Mouse (Mus musculus): ENCODE data around the gene Dock2. TPM values are rescaled to one million over a fixed set of nuclear protein-coding genes. Genes with fewer than 3 reads are reported as not detected.

The Dock2 gene
- total and polyA plus RNA-seq, 2 experiments from 2014 or later, result 0.57 to 1.6 TPM

GRCm38 (mm10) chr11:34774636-34775035 is 9.1 kb downstream of the Dock2 start:
- Histone ChIP-seq H3K4me3 (ENCODE audit: low read depth, low read length) (no peak overlapping the region), H3K36me3 (ENCODE audit: insufficient read depth, low read length) (no peaks in the 10 kb centered on the region), H3K9ac (replicated peaks; ENCODE audit: low read length, poor library complexity, severe bottlenecking) (no peak overlapping the region), H3K4me2 (ENCODE audit: low read depth, low read length, poor library complexity, severe bottlenecking) (no peak overlapping the region), H3K27me3 (ENCODE audit: insufficient read depth, low read length) (no peaks in the 10 kb centered on the region), H3K9me3 (ENCODE audit: low read length) (no peaks in the 10 kb centered on the region), H3K27ac (ENCODE audit: low read depth, low read length) (no peak overlapping the region), H3K4me1 (ENCODE audit: insufficient read depth, low read length) (no peaks in the 10 kb centered on the region)
- TF ChIP-seq CTCF (IDR thresholded peaks at IDR 0.05), result peak; percentile 17; the same call in 1 of the 2 replicates
- ATAC-seq (ENCODE audit: low FRiP score) (no peak), DNase-seq (ENCODE audit: low spot score) (peak; percentile 25)
- 64% methylated on average over 2 of the region's 2 CpGs for WGBS

- H3K4me3 ChIP-seq (ENCODE audit: low read depth, low read length), result no peak overlapping the region
- no peak overlapping the region for H3K4me2 ChIP-seq (ENCODE audit: low read depth, low read length, poor library complexity, severe bottlenecking)
- H3K4me1 ChIP-seq (ENCODE audit: insufficient read depth, low read length), result no peaks in the 10 kb centered on the region
- H3K27me3 ChIP-seq (ENCODE audit: insufficient read depth, low read length), result no peaks in the 10 kb centered on the region
- DNase-seq (ENCODE audit: low spot score) (no peak), ATAC-seq (ENCODE audit: low FRiP score) (no peak)
- H3K27ac ChIP-seq (ENCODE audit: low read depth, low read length), result no peak overlapping the region
- H3K9me3 ChIP-seq (ENCODE audit: low read length), result no peaks in the 10 kb centered on the region
- no peak for TF ChIP-seq CTCF (IDR thresholded peaks at IDR 0.05)
- WGBS, result 92% methylated on average over 9 of the region's 9 CpGs
- H3K36me3 ChIP-seq (ENCODE audit: insufficient read depth, low read length), result no peaks in the 10 kb centered on the region
- H3K9ac ChIP-seq (replicated peaks; ENCODE audit: low read length, poor library complexity, severe bottlenecking), result no peak overlapping the region
Observed at GRCm38 (mm10) chr11:34773304-34773895, 10.3 kb downstream of the Dock2 start.

- no peak overlapping the region for H3K27ac ChIP-seq (ENCODE audit: low read depth, low read length)
- TF ChIP-seq CTCF (IDR thresholded peaks at IDR 0.05), result no peak
- no peak overlapping the region for H3K9ac ChIP-seq (replicated peaks; ENCODE audit: low read length, poor library complexity, severe bottlenecking)
- no peaks in the 10 kb centered on the region for H3K27me3 ChIP-seq (ENCODE audit: insufficient read depth, low read length)
- ATAC-seq (ENCODE audit: low FRiP score) (no peak), DNase-seq (ENCODE audit: low spot score) (peak; percentile 38)
- no peak overlapping the region for H3K4me2 ChIP-seq (ENCODE audit: low read depth, low read length, poor library complexity, severe bottlenecking)
- H3K36me3 ChIP-seq (ENCODE audit: insufficient read depth, low read length), result no peaks in the 10 kb centered on the region
- no peaks in the 10 kb centered on the region for H3K9me3 ChIP-seq (ENCODE audit: low read length)
- no peaks in the 10 kb centered on the region for H3K4me1 ChIP-seq (ENCODE audit: insufficient read depth, low read length)
- WGBS, result 67% methylated on average over 12 of the region's 12 CpGs
- H3K4me3 ChIP-seq (ENCODE audit: low read depth, low read length), result no peak overlapping the region
Observed at GRCm38 (mm10) chr11:34771221-34771986, 12.3 kb downstream of the Dock2 start.

GRCm38 (mm10) chr11:34770666-34771065 is 13.0 kb downstream of the Dock2 start:
- no peaks in the 10 kb centered on the region for H3K36me3 ChIP-seq (ENCODE audit: insufficient read depth, low read length)
- no peak for DNase-seq (ENCODE audit: low spot score)
- no peak overlapping the region for H3K4me2 ChIP-seq (ENCODE audit: low read depth, low read length, poor library complexity, severe bottlenecking)
- no peak for TF ChIP-seq CTCF (IDR thresholded peaks at IDR 0.05)
- H3K9me3 ChIP-seq (ENCODE audit: low read length), result no peaks in the 10 kb centered on the region
- no peak for ATAC-seq (ENCODE audit: low FRiP score)
- 75% methylated on average over 4 of the region's 4 CpGs for WGBS
- no peaks in the 10 kb centered on the region for H3K27me3 ChIP-seq (ENCODE audit: insufficient read depth, low read length)
- no peak overlapping the region for H3K27ac ChIP-seq (ENCODE audit: low read depth, low read length)
- no peaks in the 10 kb centered on the region for H3K4me1 ChIP-seq (ENCODE audit: insufficient read depth, low read length)
- no peak overlapping the region for H3K9ac ChIP-seq (replicated peaks; ENCODE audit: low read length, poor library complexity, severe bottlenecking)
- no peak overlapping the region for H3K4me3 ChIP-seq (ENCODE audit: low read depth, low read length)

GRCm38 (mm10) chr11:34769946-34770345 is 13.7 kb downstream of the Dock2 start:
- Histone ChIP-seq H3K27me3 (ENCODE audit: insufficient read depth, low read length) (no peaks in the 10 kb centered on the region), H3K4me2 (ENCODE audit: low read depth, low read length, poor library complexity, severe bottlenecking) (no peak overlapping the region), H3K9ac (replicated peaks; ENCODE audit: low read length, poor library complexity, severe bottlenecking) (no peak overlapping the region), H3K27ac (ENCODE audit: low read depth, low read length) (no peak overlapping the region), H3K36me3 (ENCODE audit: insufficient read depth, low read length) (no peaks in the 10 kb centered on the region), H3K9me3 (ENCODE audit: low read length) (no peaks in the 10 kb centered on the region), H3K4me3 (ENCODE audit: low read depth, low read length) (no peak overlapping the region), H3K4me1 (ENCODE audit: insufficient read depth, low read length) (no peaks in the 10 kb centered on the region)
- DNase-seq (ENCODE audit: low spot score) (no peak), ATAC-seq (ENCODE audit: low FRiP score) (no peak)
- WGBS, result 88% methylated on average over 8 of the region's 8 CpGs
- no peak for TF ChIP-seq CTCF (IDR thresholded peaks at IDR 0.05)

- no peak for DNase-seq (ENCODE audit: low spot score)
- Histone ChIP-seq H3K4me1 (ENCODE audit: insufficient read depth, low read length) (no peaks in the 10 kb centered on the region), H3K27ac (ENCODE audit: low read depth, low read length) (no peak overlapping the region), H3K9me3 (ENCODE audit: low read length) (no peaks in the 10 kb centered on the region), H3K4me2 (ENCODE audit: low read depth, low read length, poor library complexity, severe bottlenecking) (no peak overlapping the region), H3K36me3 (ENCODE audit: insufficient read depth, low read length) (no peaks in the 10 kb centered on the region), H3K9ac (replicated peaks; ENCODE audit: low read length, poor library complexity, severe bottlenecking) (no peak overlapping the region), H3K27me3 (ENCODE audit: insufficient read depth, low read length) (no peaks in the 10 kb centered on the region), H3K4me3 (ENCODE audit: low read depth, low read length) (no peak overlapping the region)
- WGBS, result 95% methylated on average over 2 of the region's 2 CpGs
- no peak for ATAC-seq (ENCODE audit: low FRiP score)
- no peak for TF ChIP-seq CTCF (IDR thresholded peaks at IDR 0.05)
Observed at GRCm38 (mm10) chr11:34769396-34769795, 14.3 kb downstream of the Dock2 start.

All from midbrain, postnatal 0 days (tissue).